In the genomic region with DNA sequence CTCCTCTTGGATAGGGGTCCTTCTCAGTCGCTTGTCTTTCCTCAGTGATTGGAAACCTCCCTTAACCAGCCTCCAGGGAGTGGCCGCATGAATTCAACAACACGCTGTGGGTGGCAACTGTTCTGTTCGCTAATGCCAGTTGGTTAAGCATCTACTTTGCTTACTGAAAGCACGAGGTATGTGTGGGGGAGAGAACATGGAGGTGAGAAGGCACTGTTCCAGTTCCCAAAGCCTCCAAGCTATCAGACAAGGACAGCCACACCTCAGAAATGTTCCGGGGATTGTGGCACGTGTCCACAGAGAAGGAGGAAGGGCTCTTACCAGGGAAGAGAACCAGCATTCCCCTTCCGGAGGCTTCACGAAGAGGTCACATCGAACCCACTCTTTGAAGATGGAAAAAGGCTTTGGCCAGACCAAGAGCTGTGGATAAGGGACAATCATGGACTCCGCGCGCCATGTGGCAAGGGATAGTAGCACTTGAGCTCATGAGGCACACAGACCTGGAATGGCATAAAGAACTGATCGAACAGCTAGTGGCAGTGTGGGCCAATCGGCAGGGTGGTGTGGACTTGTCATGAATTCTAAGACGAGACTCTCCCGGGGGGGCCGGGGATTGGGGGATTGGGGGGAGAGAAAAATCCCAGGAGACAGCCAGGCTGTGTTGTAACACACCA, we compare ENCODE assay signal across 17 mouse cellular contexts. TPM values are rescaled to one million over a fixed set of nuclear protein-coding genes. Genes with fewer than 3 reads are reported as not detected.
DNase-seq lines count a peak whose midpoint lies in the region; ATAC-seq and TF ChIP-seq lines count a peak whose summit lies in the region.
"Had no signal": no experiment of that assay in that cellular context is flagged by ENCODE, and none has a peak within 500 bp of the region (broad histone marks: within the 10 kb centered on the region; RNA-seq: fewer than 3 reads in every experiment).

No protein-coding gene starts in this region.

- peak; percentile 32 for DNase-seq in lung, postnatal 0 days (ENCODE audit: low spot score)
- DNase-seq in lung, adult 2 months = no peak
- peak; percentile 51 for DNase-seq in thymus, postnatal 4 days
- no peak for DNase-seq in thymus, postnatal 25 days
- DNase-seq in fat pad, adult 2 months (ENCODE audit: extremely low read depth, low read depth, low spot score) = peak; percentile 93
- no peak for DNase-seq in frontal cortex, postnatal 14 days (ENCODE audit: low spot score in 2 of 2)
- DNase-seq: cerebellum, postnatal 25 days; kidney, adult 9 months; kidney, postnatal 36 days; midbrain, embryonic 14.5 days had no signal

- TF ChIP-seq EP300 in lung, postnatal 0 days (IDR thresholded peaks at IDR 0.05) = peak; percentile 49; the same call in 1 of the 2 replicates

- H3K9me3 ChIP-seq in lung, postnatal 0 days (ENCODE audit: low read length) = no peaks in the 10 kb centered on the region
- no peaks in the 10 kb centered on the region for H3K9me3 ChIP-seq in forebrain, embryonic 15.5 days
- H3K9me3 ChIP-seq: heart, embryonic 12.5 days had no signal

- WGBS in lung, postnatal 0 days = 83% methylated on average over 18 of the region's 18 CpGs
- 80% methylated on average over 18 of the region's 18 CpGs for WGBS in lung, adult 2 months
- 89% methylated on average over 18 of the region's 18 CpGs for WGBS in forebrain, embryonic 15.5 days

- no peaks in the 10 kb centered on the region for H3K36me3 ChIP-seq in lung, postnatal 0 days (ENCODE audit: insufficient read depth, low read length)
- H3K36me3 ChIP-seq in forebrain, embryonic 15.5 days = no peaks in the 10 kb centered on the region
- H3K36me3 ChIP-seq: heart, embryonic 12.5 days had no signal

- ATAC-seq in lung, postnatal 0 days = no peak
- ATAC-seq in forebrain, embryonic 15.5 days (replicated peaks) = no peak
- ATAC-seq: CD4-positive, CD25-positive, alpha-beta regulatory T cell, adult 4 months; forebrain, embryonic 14.5 days had no signal

- peaks cover 2% of the 10 kb centered on the region; the same call in 1 of the 2 replicates for H3K4me1 ChIP-seq in lung, postnatal 0 days (ENCODE audit: insufficient read depth, low read depth, low read length)
- H3K4me1 ChIP-seq in lung, adult 2 months (ENCODE audit: control insufficient read depth, insufficient read depth, low read length) = peaks cover 4% of the 10 kb centered on the region; the same call in 1 of the 2 replicates
- H3K4me1 ChIP-seq in forebrain, embryonic 15.5 days = peaks cover 13% of the 10 kb centered on the region

- no peak overlapping the region for H3K4me2 ChIP-seq in lung, postnatal 0 days (replicated peaks; ENCODE audit: low read depth, low read length)
- no peak overlapping the region for H3K4me2 ChIP-seq in forebrain, embryonic 15.5 days (replicated peaks)
- H3K4me2 ChIP-seq: heart, embryonic 12.5 days had no signal

- no peak overlapping the region for H3K4me3 ChIP-seq in lung, postnatal 0 days (ENCODE audit: low read depth, low read length)
- H3K4me3 ChIP-seq in lung, adult 2 months (replicated peaks; ENCODE audit: extremely low read depth, low read depth, low read length) = no peak overlapping the region
- H3K4me3 ChIP-seq in forebrain, embryonic 15.5 days = no peak overlapping the region
- H3K4me3 ChIP-seq: heart, embryonic 12.5 days had no signal

- H3K27me3 ChIP-seq in lung, postnatal 0 days (replicated peaks; ENCODE audit: insufficient read depth, low read length) = no peaks in the 10 kb centered on the region
- H3K27me3 ChIP-seq in forebrain, embryonic 15.5 days = no peaks in the 10 kb centered on the region
- H3K27me3 ChIP-seq: heart, embryonic 12.5 days had no signal

- H3K27ac ChIP-seq in lung, postnatal 0 days (ENCODE audit: low read length) = no peak overlapping the region
- no peak overlapping the region for H3K27ac ChIP-seq in forebrain, embryonic 15.5 days (replicated peaks)

- TF ChIP-seq POLR2A in lung, adult 2 months (IDR thresholded peaks at IDR 0.05; ENCODE audit: borderline replicate concordance, extremely low read depth, low read depth, low read length) = no peak

- no peak for TF ChIP-seq CTCF in lung, postnatal 0 days (IDR thresholded peaks at IDR 0.05)
- no peak for TF ChIP-seq CTCF in lung, adult 2 months (IDR thresholded peaks at IDR 0.05; ENCODE audit: insufficient read depth, low read length)

- H3K9ac ChIP-seq in lung, postnatal 0 days (replicated peaks; ENCODE audit: low read depth) = no peak overlapping the region
- no peak overlapping the region for H3K9ac ChIP-seq in forebrain, embryonic 15.5 days (replicated peaks)
- H3K9ac ChIP-seq: heart, embryonic 12.5 days had no signal

RNA-seq across cellular contexts. Expression of a gene that starts 29.6 kb away (rescaled TPM):
- 15.8 and 26.9 TPM in 2 replicates for polyA plus RNA-seq in lung, postnatal 0 days (2015; fragmentation: Nextera tagmentation; extraction: Ambion mirVana)
- 8.8 and 14.8 TPM in 2 replicates for polyA plus RNA-seq in lung, adult 2 months (2012; rRNA removed)
- 32.8 and 34.6 TPM in 2 replicates for polyA plus RNA-seq in forebrain, embryonic 15.5 days (2015; fragmentation: Nextera tagmentation; extraction: Ambion mirVana)

RNA-seq across cellular contexts. Expression of a gene that starts 42.9 kb away (rescaled TPM):
- polyA plus RNA-seq in lung, postnatal 0 days (2015; fragmentation: Nextera tagmentation; extraction: Ambion mirVana) = not detected in 2 replicates
- polyA plus RNA-seq in lung, adult 2 months (2012; rRNA removed) = not detected in 2 replicates
- polyA plus RNA-seq in forebrain, embryonic 15.5 days (2015; fragmentation: Nextera tagmentation; extraction: Ambion mirVana) = not detected in 2 replicates
- polyA plus RNA-seq: CD4-positive, CD25-positive, alpha-beta regulatory T cell, adult 4 months; forebrain, embryonic 14.5 days; heart, embryonic 12.5 days; liver, embryonic 16.5 days; midbrain, embryonic 14.5 days; neural tube, embryonic 11.5 days; stomach, embryonic 16.5 days had no signal

Comparison
In these comparisons a context has a peak if more than half of its experiments do, and no peak if none do; other contexts are left out.
1. DNase-seq: peak in lung, postnatal 0 days (single experiment), thymus, postnatal 4 days (single experiment) and fat pad, adult 2 months (single experiment); none in lung, adult 2 months (single experiment), thymus, postnatal 25 days (single experiment) and frontal cortex, postnatal 14 days (0 of 2).